Mouse (Mus musculus): ENCODE data around the gene Gm8914.
"Not testable (repeated sequence)": the region's sequence is repeated elsewhere in the genome, so short reads cannot be mapped to it uniquely, and the experiment has no call there.

Gm8914 gene

GRCm38 (mm10) chrX:91479826-91480225 is at the start of gene Gm8914:
Gene Gm8914 (plus strand): TSS chrX:91480126.
- DNase-seq (ENCODE audit: low read depth, low spot score); H3K36me3 ChIP-seq (ENCODE audit: control insufficient read depth, insufficient read depth, low read length, poor library complexity, severe bottlenecking); H3K27me3 ChIP-seq (ENCODE audit: control insufficient read depth, insufficient read depth, low read length, poor library complexity, severe bottlenecking): not testable (repeated sequence)

Data from splenic B cell, adult 2 months (primary cell).